Mouse (Mus musculus) frontal cortex, postnatal 25 days (tissue): Measurements from ENCODE around the gene Med25.

Experiments
- DNase-seq, 2 experiments: peaks; one replicate each; pipeline ENCODE4 v3.0.0; 2022; ENCODE audit warnings: low spot score in 2 of 2

Gene Med25

GRCm38 (mm10) chr7:44863982-44864494 lies 28.5 kb downstream of the Med25 start:
- DNase-seq, result no peak

- no peak for DNase-seq
These were observed 29.3 kb downstream of the Med25 start for GRCm38 (mm10) chr7:44863210-44863609.

GRCm38 (mm10) chr7:44862434-44862833 lies 30.1 kb downstream of the Med25 start:
- DNase-seq, result no peak

GRCm38 (mm10) chr7:44861429-44861816 lies 31.1 kb downstream of the Med25 start:
- DNase-seq, result no peak

GRCm38 (mm10) chr7:44860576-44861428 lies 31.7 kb downstream of the Med25 start:
- DNase-seq, result no peak

GRCm38 (mm10) chr7:44859896-44860295 lies 32.6 kb downstream of the Med25 start:
- no peak for DNase-seq

GRCm38 (mm10) chr7:44857905-44858304 lies 34.6 kb downstream of the Med25 start:
- no peak for DNase-seq

- peak; percentile 86 to 87 for DNase-seq
These were observed 35.4 kb downstream of the Med25 start, which contains the start of gene Pnkp for GRCm38 (mm10) chr7:44857042-44857552. Gene Pnkp (plus strand): TSS chr7:44857139.

- DNase-seq, result no peak
These were observed 36.1 kb downstream of the Med25 start for GRCm38 (mm10) chr7:44856265-44856916.

GRCm38 (mm10) chr7:44855036-44855435 lies 37.5 kb downstream of the Med25 start:
- no peak for DNase-seq

GRCm38 (mm10) chr7:44854356-44855031 lies 38.0 kb downstream of the Med25 start:
- no peak for DNase-seq

- no peak for DNase-seq
These were observed 38.7 kb downstream of the Med25 start for GRCm38 (mm10) chr7:44853596-44854355.

GRCm38 (mm10) chr7:44853065-44853464 lies 39.4 kb downstream of the Med25 start:
- DNase-seq, result no peak

- no peak for DNase-seq
These were observed 40.1 kb downstream of the Med25 start for GRCm38 (mm10) chr7:44852259-44853027.

- no peak for DNase-seq
These were observed 40.8 kb downstream of the Med25 start for GRCm38 (mm10) chr7:44851625-44852234.

- DNase-seq, result no peak
These were observed 41.5 kb downstream of the Med25 start for GRCm38 (mm10) chr7:44850789-44851624.

GRCm38 (mm10) chr7:44850146-44850545 lies 42.4 kb downstream of the Med25 start:
- no peak for DNase-seq

- DNase-seq, result peak; percentile 74 to 79
These were observed 42.9 kb downstream of the Med25 start for GRCm38 (mm10) chr7:44849416-44850111.
